In genomic region chr2:43555062-43555888, GRCm38 (mm10) we compare ENCODE assay signal across 9 mouse cellular contexts. TPM values are rescaled to one million over a fixed set of nuclear protein-coding genes. Genes with fewer than 3 reads are reported as not detected.
A peak's percentile ranks its signal among the peaks of the same experiment; 100 is the strongest.
DNase-seq lines count a peak whose midpoint lies in the region; ATAC-seq and TF ChIP-seq lines count a peak whose summit lies in the region.
"Had no signal": no experiment of that assay in that cellular context is flagged by ENCODE, and none has a peak within 500 bp of the region (broad histone marks: within the 10 kb centered on the region; RNA-seq: fewer than 3 reads in every experiment).

Kynu (plus strand) TSS chr2:43555329.

- DNase-seq in forebrain, embryonic 10.5 days (ENCODE audit: extremely low spot score, low spot score): peak; percentile 26
- DNase-seq in forebrain, embryonic 14.5 days (ENCODE audit: low spot score): no peak
- DNase-seq in embryo, embryonic 9.5 days (ENCODE audit: extremely low spot score): peak; percentile 45
- peak; percentile 31 to 55 for DNase-seq in kidney, postnatal 4 days
- DNase-seq in retina, embryonic 14.5 days (ENCODE audit: low spot score): peak; percentile 5
- no peak for DNase-seq in gastrocnemius, adult 2 months
- no peak for DNase-seq in thymus, postnatal 0 days (ENCODE audit: low spot score)
- no peak for DNase-seq in cerebellum, postnatal 36 days
- DNase-seq: right cerebral cortex, postnatal 14 days had no signal

- TF ChIP-seq CTCF in gastrocnemius, adult 2 months (IDR thresholded peaks at IDR 0.05): no peak

- H3K4me1 ChIP-seq in forebrain, embryonic 10.5 days: peaks cover 21% of the 10 kb centered on the region
- H3K4me1 ChIP-seq in forebrain, embryonic 14.5 days (ENCODE audit: control insufficient read depth, insufficient read depth, low read length): no peaks in the 10 kb centered on the region

- intact Hi-C loops in gastrocnemius, adult 2 months (cut with DNase I): no loop called here

- no peak within 1 kb of the TSS for H3K9ac ChIP-seq in forebrain, embryonic 14.5 days (ENCODE audit: low read length)

- no peak within 1 kb of the TSS for H3K4me2 ChIP-seq in forebrain, embryonic 14.5 days (ENCODE audit: low read length)

- H3K36me3 ChIP-seq in forebrain, embryonic 10.5 days (replicated peaks): no peaks in the 10 kb centered on the region
- H3K36me3 ChIP-seq in forebrain, embryonic 14.5 days (ENCODE audit: control insufficient read depth, insufficient read depth, low read length): no peaks in the 10 kb centered on the region

- no peaks in the 10 kb centered on the region for H3K9me3 ChIP-seq in forebrain, embryonic 10.5 days
- H3K9me3 ChIP-seq in forebrain, embryonic 14.5 days (replicated peaks; ENCODE audit: control insufficient read depth, low read length): no peaks in the 10 kb centered on the region

- no peak for ATAC-seq in forebrain, embryonic 14.5 days

- 22% methylated on average over 9 of the region's 9 CpGs for WGBS in forebrain, embryonic 10.5 days
- 37% methylated on average over 9 of the region's 9 CpGs for WGBS in forebrain, embryonic 14.5 days

- no peaks in the 10 kb centered on the region for H3K27me3 ChIP-seq in forebrain, embryonic 10.5 days (ENCODE audit: poor library complexity, severe bottlenecking)
- H3K27me3 ChIP-seq in forebrain, embryonic 14.5 days (replicated peaks; ENCODE audit: control insufficient read depth, insufficient read depth, low read length): no peaks in the 10 kb centered on the region

- H3K27ac ChIP-seq in forebrain, embryonic 10.5 days: no peak within 1 kb of the TSS
- no peak within 1 kb of the TSS for H3K27ac ChIP-seq in forebrain, embryonic 14.5 days (ENCODE audit: low read depth, low read length)
- no peak within 1 kb of the TSS for H3K27ac ChIP-seq in gastrocnemius, adult 2 months

- no peak within 1 kb of the TSS for H3K4me3 ChIP-seq in forebrain, embryonic 10.5 days
- H3K4me3 ChIP-seq in forebrain, embryonic 14.5 days (ENCODE audit: low read depth, low read length): no peak within 1 kb of the TSS
- H3K4me3 ChIP-seq in gastrocnemius, adult 2 months: no peak within 1 kb of the TSS

RNA-seq across cellular contexts. Expression of gene Kynu, which starts in this region (rescaled TPM):
- polyA plus RNA-seq in forebrain, embryonic 10.5 days (2016; fragmentation: Nextera tagmentation; extraction: Ambion mirVana): 1.5 and 1.6 TPM in 2 replicates
- polyA plus RNA-seq in forebrain, embryonic 14.5 days (2014; fragmentation: Nextera tagmentation; extraction: Ambion mirVana): 0.36 TPM in 2 replicates
- total RNA-seq in gastrocnemius, adult 2 months (2021): not detected
- 1.9 TPM in 2 replicates for polyA plus RNA-seq in thymus, postnatal 0 days (2015; fragmentation: Nextera tagmentation; extraction: Ambion mirVana)

Comparison
In these comparisons a context has a peak if more than half of its experiments do, and no peak if none do; other contexts are left out.
1. DNase-seq: peak in forebrain, embryonic 10.5 days (single experiment), embryo, embryonic 9.5 days (single experiment), kidney, postnatal 4 days (2 of 2) and retina, embryonic 14.5 days (single experiment); none in forebrain, embryonic 14.5 days (single experiment), gastrocnemius, adult 2 months (single experiment), thymus, postnatal 0 days (single experiment) and cerebellum, postnatal 36 days (0 of 2).